Mouse (Mus musculus) E14TG2a.4 (cell line): ENCODE results near the gene Olfr279.

ENCODE experiments used
- CTCF ChIP-seq: conservative IDR thresholded peaks from 2 replicates; pipeline ENCODE4 v1.5.1; 2014; ENCODE audit warnings: low read length
- POU5F1 ChIP-seq: IDR thresholded peaks from 2 replicates; pipeline ENCODE4 v1.6.1; 2014; ENCODE audit warnings: low read length, borderline replicate concordance

- TF ChIP-seq CTCF (no peak), POU5F1 (no peak)
Observed at GRCm38 (mm10) chr15:98474958-98475357, 17.2 kb upstream of the Olfr279 start.
